Mouse (Mus musculus) bone marrow macrophage, adult 2 months (primary cell): ENCODE measurements around the gene Gins1.
"Not testable (repeated sequence)": the region's sequence is repeated elsewhere in the genome, so short reads cannot be mapped to it uniquely, and the experiment has no call there.

Source experiments
- CTCF ChIP-seq: IDR thresholded peaks from 2 replicates; pipeline ENCODE4 v1.5.1; 2012; ENCODE audit warnings: low read depth, mild to moderate bottlenecking, low read length, moderate library complexity
- POLR2A ChIP-seq: IDR thresholded peaks from 2 replicates; pipeline ENCODE4 v1.6.1; 2012; ENCODE audit warnings: mild to moderate bottlenecking, low read depth, low read length, borderline replicate concordance

- not testable (repeated sequence) for TF ChIP-seq CTCF, POLR2A
Measured at GRCm38 (mm10) chr2:150908881-150909280, 3.7 kb downstream of the Gins1 start.
